Mouse (Mus musculus): Measurements from ENCODE around the gene Susd1. TPM values are rescaled to one million over a fixed set of nuclear protein-coding genes. Genes with fewer than 3 reads are reported as not detected.
"Not testable (repeated sequence)": the region's sequence is repeated elsewhere in the genome, so short reads cannot be mapped to it uniquely, and the experiment has no call there.

The Susd1 gene
- polyA plus RNA-seq, 1 experiment from 2014 or later: 10.6 TPM

DNA sequence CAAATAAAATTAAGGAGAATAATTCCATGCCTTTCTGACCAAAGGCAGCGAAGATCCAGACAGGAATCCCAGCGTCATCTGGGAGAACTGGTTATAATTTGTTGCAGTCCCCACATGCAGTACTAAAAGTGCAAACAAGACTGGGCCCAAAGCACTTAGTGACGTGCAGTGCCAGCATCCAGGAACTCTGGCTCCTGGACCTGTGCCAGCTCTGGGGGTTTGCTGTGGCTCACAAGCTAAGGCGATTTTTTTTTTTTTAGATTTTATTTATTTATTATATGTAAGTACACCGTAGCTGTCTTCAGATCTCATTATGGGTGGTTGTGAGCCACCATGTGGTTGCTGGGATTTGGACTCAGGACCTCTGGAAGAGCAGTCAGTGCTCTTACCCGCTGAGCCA, 152.1 kb downstream of the Susd1 start:
- ATAC-seq (ENCODE audit: low read depth); H3K4me3 ChIP-seq (ENCODE audit: low read depth, low read length); H3K27me3 ChIP-seq (ENCODE audit: control insufficient read depth, insufficient read depth, low read depth, low read length); H3K4me1 ChIP-seq (ENCODE audit: control insufficient read depth, low read depth, low read length); H3K4me2 ChIP-seq (ENCODE audit: low read depth, low read length); H3K9ac ChIP-seq (ENCODE audit: low read depth, low read length); H3K9me3 ChIP-seq (replicated peaks; ENCODE audit: control insufficient read depth, low read length); H3K36me3 ChIP-seq (ENCODE audit: control insufficient read depth, insufficient read depth); H3K27ac ChIP-seq (ENCODE audit: low read length): not testable (repeated sequence)
- 68% methylated on average over 6 of the region's 6 CpGs for WGBS (ENCODE audit: insufficient replicate concordance)

DNA sequence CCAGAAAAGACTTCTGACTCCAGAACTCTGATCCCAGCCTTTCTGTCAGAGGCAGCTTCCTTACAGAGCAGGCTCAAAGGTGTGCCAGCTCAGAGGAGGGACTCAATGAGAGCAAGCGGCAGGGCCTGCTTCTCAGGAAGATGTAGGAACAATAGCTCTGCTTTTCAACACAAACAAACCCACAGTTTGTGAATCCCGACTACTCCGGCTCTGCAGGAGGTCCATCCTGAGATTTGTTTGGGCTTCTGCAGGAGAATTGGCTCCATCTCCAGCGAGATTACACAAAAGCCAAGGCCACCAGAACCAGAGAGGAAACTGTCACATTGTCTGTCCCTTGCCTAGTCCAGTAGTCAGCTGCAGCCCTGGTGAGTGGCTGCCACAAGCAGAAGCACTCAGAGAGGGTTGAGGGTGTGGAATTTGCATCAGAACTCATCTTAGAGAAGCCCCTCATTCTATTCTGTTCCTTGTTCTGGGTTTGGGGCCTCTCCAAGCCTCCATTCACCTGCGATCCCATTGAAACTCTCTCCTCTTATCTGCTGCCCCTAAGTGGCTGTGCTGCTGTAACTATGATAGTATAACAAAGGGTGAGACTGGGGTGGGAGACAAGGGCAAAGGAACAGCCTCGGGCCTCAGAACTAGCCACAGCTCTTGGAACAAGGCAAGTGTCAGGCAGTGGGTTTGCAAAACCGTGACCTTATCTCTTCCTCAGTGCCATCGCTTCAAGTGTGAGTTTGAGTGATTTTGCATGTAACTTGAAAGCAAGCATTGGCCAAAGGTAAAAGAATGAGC, 155.5 kb downstream of the Susd1 start:
- no peak overlapping the region for H3K4me2 ChIP-seq (ENCODE audit: low read depth, low read length)
- no peak overlapping the region for H3K9ac ChIP-seq (ENCODE audit: low read depth, low read length)
- ATAC-seq (ENCODE audit: low read depth): no peak
- no peaks in the 10 kb centered on the region for H3K36me3 ChIP-seq (ENCODE audit: control insufficient read depth, insufficient read depth)
- no peak overlapping the region for H3K4me3 ChIP-seq (ENCODE audit: low read depth, low read length)
- no peaks in the 10 kb centered on the region for H3K9me3 ChIP-seq (replicated peaks; ENCODE audit: control insufficient read depth, low read length)
- H3K27me3 ChIP-seq (ENCODE audit: control insufficient read depth, insufficient read depth, low read depth, low read length): no peaks in the 10 kb centered on the region
- peak overlapping the region; percentile 43; the same call in 1 of the 2 replicates for H3K27ac ChIP-seq (ENCODE audit: low read length)
- 26% methylated on average over 8 of the region's 8 CpGs for WGBS (ENCODE audit: insufficient replicate concordance)
- peaks cover 13% of the 10 kb centered on the region for H3K4me1 ChIP-seq (ENCODE audit: control insufficient read depth, low read depth, low read length)

DNA sequence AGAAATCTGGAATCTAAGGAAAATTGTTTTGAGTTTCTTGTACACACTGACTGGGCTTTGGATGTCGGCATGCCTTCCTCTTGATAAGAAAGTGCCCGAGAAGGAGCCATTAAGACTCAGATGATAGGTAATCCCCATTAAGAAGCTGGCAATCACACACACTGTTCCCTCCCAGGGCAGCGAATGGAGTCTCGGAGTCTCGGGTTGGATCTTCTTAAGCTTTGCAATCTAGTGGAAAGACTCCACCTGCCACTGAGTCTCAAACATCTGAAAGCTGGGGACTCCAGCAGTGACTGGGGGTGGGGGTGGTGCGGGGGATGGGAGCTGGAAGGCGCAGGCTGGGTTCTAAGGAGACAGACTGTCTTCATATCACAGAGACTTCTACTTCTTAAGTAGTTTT, 156.3 kb downstream of the Susd1 start:
- Histone ChIP-seq H3K27ac (ENCODE audit: low read length) (no peak overlapping the region), H3K9me3 (replicated peaks; ENCODE audit: control insufficient read depth, low read length) (no peaks in the 10 kb centered on the region), H3K4me2 (ENCODE audit: low read depth, low read length) (no peak overlapping the region), H3K4me3 (ENCODE audit: low read depth, low read length) (no peak overlapping the region), H3K36me3 (ENCODE audit: control insufficient read depth, insufficient read depth) (no peaks in the 10 kb centered on the region), H3K9ac (ENCODE audit: low read depth, low read length) (no peak overlapping the region), H3K27me3 (ENCODE audit: control insufficient read depth, insufficient read depth, low read depth, low read length) (no peaks in the 10 kb centered on the region), H3K4me1 (ENCODE audit: control insufficient read depth, low read depth, low read length) (peaks cover 16% of the 10 kb centered on the region)
- WGBS (ENCODE audit: insufficient replicate concordance): 36% methylated on average over 7 of the region's 7 CpGs
- ATAC-seq (ENCODE audit: low read depth): no peak

DNA sequence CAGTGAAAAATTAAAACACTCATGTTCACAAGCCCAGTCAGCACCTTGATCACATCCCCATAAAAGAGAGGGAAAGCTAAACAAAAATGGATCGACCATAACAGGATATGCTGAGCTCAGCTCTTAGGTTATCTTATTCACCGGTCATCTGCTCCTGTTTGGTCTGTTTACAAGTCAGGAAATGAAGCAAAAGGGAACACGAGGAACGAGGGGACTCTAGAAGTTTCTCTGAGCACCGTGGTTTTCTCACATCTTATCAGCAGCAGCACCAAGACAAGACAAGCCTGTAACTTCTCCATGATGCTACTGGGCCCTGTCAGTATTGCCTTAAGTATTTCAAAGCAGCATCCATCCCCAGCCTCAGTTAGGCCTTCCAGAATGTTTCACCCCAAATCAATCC, 157.6 kb downstream of the Susd1 start:
- no peak for ATAC-seq (ENCODE audit: low read depth)
- Histone ChIP-seq H3K9ac (ENCODE audit: low read depth, low read length) (no peak overlapping the region), H3K4me1 (ENCODE audit: control insufficient read depth, low read depth, low read length) (peaks cover 19% of the 10 kb centered on the region), H3K27me3 (ENCODE audit: control insufficient read depth, insufficient read depth, low read depth, low read length) (no peaks in the 10 kb centered on the region), H3K27ac (ENCODE audit: low read length) (no peak overlapping the region), H3K4me3 (ENCODE audit: low read depth, low read length) (no peak overlapping the region), H3K9me3 (replicated peaks; ENCODE audit: control insufficient read depth, low read length) (no peaks in the 10 kb centered on the region), H3K4me2 (ENCODE audit: low read depth, low read length) (no peak overlapping the region), H3K36me3 (ENCODE audit: control insufficient read depth, insufficient read depth) (no peaks in the 10 kb centered on the region)
- WGBS (ENCODE audit: insufficient replicate concordance): 11% methylated on average over 5 of the region's 5 CpGs

DNA sequence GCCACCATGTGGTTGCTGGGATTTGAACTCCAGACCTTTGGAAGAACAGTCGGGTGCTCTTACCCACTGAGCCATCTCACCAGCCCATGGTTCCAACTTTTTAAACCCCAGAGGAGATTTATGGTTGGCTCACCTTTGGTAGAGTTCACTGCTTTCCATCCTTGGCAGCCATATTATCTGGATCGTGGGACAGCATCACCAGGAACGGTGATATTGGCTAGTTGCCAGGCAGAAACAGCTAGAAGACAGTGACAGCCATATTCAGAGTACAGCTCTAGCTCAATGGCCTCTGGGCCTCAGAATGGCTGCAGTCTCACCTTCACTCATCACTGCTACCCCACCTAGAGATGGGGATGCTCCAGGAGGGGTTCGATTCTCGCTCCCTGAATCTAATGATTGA, 159.3 kb downstream of the Susd1 start:
- no peaks in the 10 kb centered on the region for H3K36me3 ChIP-seq (ENCODE audit: control insufficient read depth, insufficient read depth)
- ATAC-seq (ENCODE audit: low read depth): no peak
- peaks cover 25% of the 10 kb centered on the region for H3K4me1 ChIP-seq (ENCODE audit: control insufficient read depth, low read depth, low read length)
- no peaks in the 10 kb centered on the region for H3K9me3 ChIP-seq (replicated peaks; ENCODE audit: control insufficient read depth, low read length)
- 78% methylated on average over 5 of the region's 5 CpGs for WGBS (ENCODE audit: insufficient replicate concordance)
- H3K27ac ChIP-seq (ENCODE audit: low read length): no peak overlapping the region
- H3K4me3 ChIP-seq (ENCODE audit: low read depth, low read length): no peak overlapping the region
- H3K9ac ChIP-seq (ENCODE audit: low read depth, low read length): no peak overlapping the region
- H3K4me2 ChIP-seq (ENCODE audit: low read depth, low read length): no peak overlapping the region
- H3K27me3 ChIP-seq (ENCODE audit: control insufficient read depth, insufficient read depth, low read depth, low read length): no peaks in the 10 kb centered on the region

DNA sequence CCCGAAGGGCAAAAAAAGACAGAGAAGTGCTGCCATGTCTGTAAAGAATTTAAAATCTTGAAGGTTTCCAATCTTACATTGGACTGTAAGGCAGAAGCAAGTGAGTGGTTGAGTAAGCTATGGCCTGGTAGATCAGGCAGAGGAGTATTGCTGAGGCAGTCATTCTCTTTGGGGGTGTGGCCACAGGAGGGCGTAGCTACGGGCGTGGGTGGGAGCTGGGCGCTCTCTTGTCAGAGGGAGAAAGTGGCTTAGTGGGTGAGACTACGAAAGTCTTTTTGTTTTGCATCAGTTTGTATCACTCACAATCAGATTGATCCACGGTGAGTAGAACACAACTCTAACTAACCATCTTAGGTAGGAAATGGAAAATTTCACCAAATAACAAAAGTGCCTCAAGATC, 160.0 kb downstream of the Susd1 start:
- H3K27ac ChIP-seq (ENCODE audit: low read length): no peak overlapping the region
- peak overlapping the region; percentile 21; the same call in 1 of the 2 replicates for H3K4me2 ChIP-seq (ENCODE audit: low read depth, low read length)
- H3K36me3 ChIP-seq (ENCODE audit: control insufficient read depth, insufficient read depth): no peaks in the 10 kb centered on the region
- peak; percentile 65 for ATAC-seq (ENCODE audit: low read depth)
- H3K9me3 ChIP-seq (replicated peaks; ENCODE audit: control insufficient read depth, low read length): no peaks in the 10 kb centered on the region
- no peak overlapping the region for H3K4me3 ChIP-seq (ENCODE audit: low read depth, low read length)
- peaks cover 27% of the 10 kb centered on the region for H3K4me1 ChIP-seq (ENCODE audit: control insufficient read depth, low read depth, low read length)
- no peaks in the 10 kb centered on the region for H3K27me3 ChIP-seq (ENCODE audit: control insufficient read depth, insufficient read depth, low read depth, low read length)
- H3K9ac ChIP-seq (ENCODE audit: low read depth, low read length): no peak overlapping the region
- WGBS (ENCODE audit: insufficient replicate concordance): 30% methylated on average over 7 of the region's 7 CpGs

DNA sequence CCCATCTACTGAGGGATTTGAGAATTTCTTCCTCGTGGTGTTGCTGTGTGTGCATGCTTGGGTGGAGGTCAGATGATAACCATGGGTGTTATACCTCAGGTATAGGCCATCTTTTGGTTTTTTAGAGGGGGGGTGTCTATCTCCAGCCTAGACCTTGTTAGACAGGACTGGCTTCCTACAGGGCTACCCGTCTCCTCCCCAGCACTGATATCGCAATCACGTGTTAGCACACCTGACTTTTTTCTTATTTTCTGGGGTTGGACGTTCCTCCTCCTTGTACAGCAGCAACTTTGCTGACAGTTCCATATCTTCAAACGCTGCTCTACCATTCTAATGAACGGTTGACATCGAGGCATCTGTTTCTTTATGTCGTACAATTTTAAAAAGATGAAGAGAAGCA, 160.5 kb downstream of the Susd1 start:
- Histone ChIP-seq H3K9me3 (replicated peaks; ENCODE audit: control insufficient read depth, low read length) (no peaks in the 10 kb centered on the region), H3K4me2 (ENCODE audit: low read depth, low read length) (no peak overlapping the region), H3K27ac (ENCODE audit: low read length) (no peak overlapping the region), H3K9ac (ENCODE audit: low read depth, low read length) (no peak overlapping the region), H3K4me1 (ENCODE audit: control insufficient read depth, low read depth, low read length) (peaks cover 25% of the 10 kb centered on the region), H3K36me3 (ENCODE audit: control insufficient read depth, insufficient read depth) (no peaks in the 10 kb centered on the region), H3K4me3 (ENCODE audit: low read depth, low read length) (no peak overlapping the region), H3K27me3 (ENCODE audit: control insufficient read depth, insufficient read depth, low read depth, low read length) (no peaks in the 10 kb centered on the region)
- WGBS (ENCODE audit: insufficient replicate concordance): 48% methylated on average over 9 of the region's 9 CpGs
- ATAC-seq (ENCODE audit: low read depth): no peak

DNA sequence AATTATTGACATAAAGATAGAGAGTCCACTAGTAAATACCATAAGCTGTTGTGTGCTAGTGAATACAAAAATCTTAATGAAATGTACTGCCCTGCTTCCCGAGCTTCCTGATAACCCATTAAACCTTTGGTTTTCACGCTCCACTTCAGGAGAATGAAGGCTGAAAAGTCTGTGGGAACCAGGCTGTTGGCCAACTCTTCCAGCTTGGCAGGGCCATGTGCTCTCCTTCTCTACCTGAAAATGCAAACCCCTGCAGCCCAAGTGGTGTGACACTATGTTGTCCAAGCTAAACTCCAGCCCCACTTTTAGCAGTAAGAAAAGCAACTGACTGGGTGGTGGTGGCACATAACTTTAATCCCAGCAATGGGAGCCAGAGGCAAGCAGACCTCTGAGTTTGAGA, 162.5 kb downstream of the Susd1 start:
- WGBS (ENCODE audit: insufficient replicate concordance): 17% methylated on average over 2 of the region's 2 CpGs
- no peaks in the 10 kb centered on the region for H3K36me3 ChIP-seq (ENCODE audit: control insufficient read depth, insufficient read depth)
- no peaks in the 10 kb centered on the region for H3K27me3 ChIP-seq (ENCODE audit: control insufficient read depth, insufficient read depth, low read depth, low read length)
- peaks cover 23% of the 10 kb centered on the region for H3K4me1 ChIP-seq (ENCODE audit: control insufficient read depth, low read depth, low read length)
- H3K4me3 ChIP-seq (ENCODE audit: low read depth, low read length): no peak overlapping the region
- peak overlapping the region; percentile 48; the same call in 1 of the 2 replicates for H3K27ac ChIP-seq (ENCODE audit: low read length)
- H3K4me2 ChIP-seq (ENCODE audit: low read depth, low read length): no peak overlapping the region
- no peak for ATAC-seq (ENCODE audit: low read depth)
- no peaks in the 10 kb centered on the region for H3K9me3 ChIP-seq (replicated peaks; ENCODE audit: control insufficient read depth, low read length)
- H3K9ac ChIP-seq (ENCODE audit: low read depth, low read length): no peak overlapping the region

DNA sequence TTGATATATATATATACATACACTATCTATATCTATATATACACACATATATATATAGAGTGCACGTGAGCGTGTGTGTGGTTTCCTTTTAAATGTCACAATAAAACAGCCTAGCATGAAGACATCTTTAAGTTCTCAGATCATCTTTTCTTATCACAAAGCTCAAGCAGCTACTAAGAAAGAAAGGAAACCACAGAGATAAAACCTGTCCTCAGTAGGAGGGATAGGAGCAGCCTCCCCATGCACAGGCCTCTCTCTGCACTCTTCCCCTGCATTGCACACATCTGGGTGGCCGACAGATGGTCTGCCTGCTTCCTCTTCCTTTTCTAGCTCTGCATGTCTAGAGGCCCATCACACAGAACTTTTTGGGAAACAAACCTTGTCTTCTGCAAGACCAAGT, 162.9 kb downstream of the Susd1 start:
- H3K9me3 ChIP-seq (replicated peaks; ENCODE audit: control insufficient read depth, low read length): no peaks in the 10 kb centered on the region
- H3K4me2 ChIP-seq (ENCODE audit: low read depth, low read length): no peak overlapping the region
- H3K27ac ChIP-seq (ENCODE audit: low read length): peak overlapping the region; percentile 48; the same call in 1 of the 2 replicates
- H3K4me1 ChIP-seq (ENCODE audit: control insufficient read depth, low read depth, low read length): peaks cover 23% of the 10 kb centered on the region
- H3K27me3 ChIP-seq (ENCODE audit: control insufficient read depth, insufficient read depth, low read depth, low read length): no peaks in the 10 kb centered on the region
- WGBS (ENCODE audit: insufficient replicate concordance): 10% methylated on average over 3 of the region's 3 CpGs
- no peak overlapping the region for H3K4me3 ChIP-seq (ENCODE audit: low read depth, low read length)
- H3K9ac ChIP-seq (ENCODE audit: low read depth, low read length): no peak overlapping the region
- H3K36me3 ChIP-seq (ENCODE audit: control insufficient read depth, insufficient read depth): no peaks in the 10 kb centered on the region
- ATAC-seq (ENCODE audit: low read depth): peak; percentile 87

All from liver, embryonic 16.5 days (tissue).